Mouse (Mus musculus) frontal cortex, adult (tissue): ENCODE results near the gene Dab1.

Source experiments
- ATAC-seq: cut with Nextera tagmentation; 2 replicates; pipeline ENCODE4 v1.9.2; 2017; ENCODE audit warnings: mild to moderate bottlenecking, moderate library complexity, mixed read lengths; ENCODE audit not compliant: low TSS enrichment

Gene Dab1

GRCm38 (mm10) chr4:103699755-103700154, 80.6 kb downstream of the Dab1 start:
- ATAC-seq, result no peak

- ATAC-seq, result no peak
Measured at GRCm38 (mm10) chr4:103700392-103700791, 81.2 kb downstream of the Dab1 start.

GRCm38 (mm10) chr4:103702137-103702536, 83.0 kb downstream of the Dab1 start:
- peak; percentile 29; the same call in 1 of the 2 replicates for ATAC-seq

- peak; percentile 45; the same call in 1 of the 2 replicates for ATAC-seq
Measured at GRCm38 (mm10) chr4:103704477-103704876, 85.3 kb downstream of the Dab1 start.

- no peak for ATAC-seq
Measured at GRCm38 (mm10) chr4:103706501-103706900, 87.3 kb downstream of the Dab1 start.

GRCm38 (mm10) chr4:103707140-103707539, 88.0 kb downstream of the Dab1 start:
- no peak for ATAC-seq

GRCm38 (mm10) chr4:103711353-103711752, 92.2 kb downstream of the Dab1 start:
- ATAC-seq, result no peak

- ATAC-seq, result no peak; the same call in 1 of the 2 replicates
Measured at GRCm38 (mm10) chr4:103713921-103714320, 94.8 kb downstream of the Dab1 start.

GRCm38 (mm10) chr4:103714991-103715390, 95.8 kb downstream of the Dab1 start:
- ATAC-seq, result no peak

- ATAC-seq, result no peak
Measured at GRCm38 (mm10) chr4:103715568-103715967, 96.4 kb downstream of the Dab1 start.

- ATAC-seq, result no peak
Measured at GRCm38 (mm10) chr4:103722738-103723137, 103.6 kb downstream of the Dab1 start.

GRCm38 (mm10) chr4:103726486-103726885, 107.3 kb downstream of the Dab1 start:
- peak; percentile 88 for ATAC-seq

GRCm38 (mm10) chr4:103737185-103737584, 118.0 kb downstream of the Dab1 start:
- ATAC-seq, result no peak

GRCm38 (mm10) chr4:103751249-103751855, 132.2 kb downstream of the Dab1 start:
- peak; percentile 64; the same call in 1 of the 2 replicates for ATAC-seq

GRCm38 (mm10) chr4:103754561-103754960, 135.4 kb downstream of the Dab1 start:
- no peak for ATAC-seq

GRCm38 (mm10) chr4:103757241-103757640, 138.1 kb downstream of the Dab1 start:
- no peak for ATAC-seq

GRCm38 (mm10) chr4:103762416-103762815, 143.3 kb downstream of the Dab1 start:
- peak; percentile 55 for ATAC-seq

GRCm38 (mm10) chr4:103775712-103776111, 156.6 kb downstream of the Dab1 start:
- ATAC-seq, result no peak

- ATAC-seq, result no peak
Measured at GRCm38 (mm10) chr4:103781398-103781797, 162.2 kb downstream of the Dab1 start.

GRCm38 (mm10) chr4:103783561-103784247, 164.5 kb downstream of the Dab1 start:
- ATAC-seq, result peak; percentile 64; the same call in 1 of the 2 replicates

- peak; percentile 36; the same call in 1 of the 2 replicates for ATAC-seq
Measured at GRCm38 (mm10) chr4:103793589-103794312, 174.6 kb downstream of the Dab1 start.

- ATAC-seq, result peak; percentile 44
Measured at GRCm38 (mm10) chr4:103796416-103796815, 177.3 kb downstream of the Dab1 start.

GRCm38 (mm10) chr4:103802439-103802838, 183.3 kb downstream of the Dab1 start:
- peak; percentile 86 for ATAC-seq
